Mouse (Mus musculus) spleen, postnatal 14 days (tissue): ENCODE measurements around the gene Olfr52.
"Not testable (repeated sequence)": the region's sequence is repeated elsewhere in the genome, so short reads cannot be mapped to it uniquely, and the experiment has no call there.

ENCODE experiments used
- DNase-seq, 2 experiments: peaks; one replicate each; pipeline ENCODE4 v3.0.0; 2021 to 2022; ENCODE audit warnings: low spot score in 2 of 2

Gene Olfr52

DNA sequence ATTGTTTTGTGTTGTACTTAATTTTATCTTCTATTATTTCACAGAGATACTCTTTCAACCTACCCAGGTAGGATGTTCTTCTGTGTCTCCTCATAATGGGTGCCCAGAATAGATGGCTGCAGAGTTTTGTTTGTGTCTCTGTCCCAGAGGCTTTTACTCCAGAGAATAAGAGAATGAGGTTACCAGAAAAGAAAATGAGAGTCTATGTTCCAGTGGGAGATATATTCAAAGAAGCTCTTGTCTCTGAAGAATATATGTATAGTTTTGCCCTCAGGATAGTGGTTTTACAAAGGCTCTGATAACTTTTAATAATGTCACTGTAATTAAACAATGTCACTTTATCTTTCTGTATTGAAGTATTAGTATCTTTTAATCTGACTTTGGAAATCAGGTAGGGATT, at the start of gene Olfr52:
TSS of gene Olfr52 (minus strand) at position 101 of the 400 bp plus-strand sequence.
- DNase-seq: no peak

DNA sequence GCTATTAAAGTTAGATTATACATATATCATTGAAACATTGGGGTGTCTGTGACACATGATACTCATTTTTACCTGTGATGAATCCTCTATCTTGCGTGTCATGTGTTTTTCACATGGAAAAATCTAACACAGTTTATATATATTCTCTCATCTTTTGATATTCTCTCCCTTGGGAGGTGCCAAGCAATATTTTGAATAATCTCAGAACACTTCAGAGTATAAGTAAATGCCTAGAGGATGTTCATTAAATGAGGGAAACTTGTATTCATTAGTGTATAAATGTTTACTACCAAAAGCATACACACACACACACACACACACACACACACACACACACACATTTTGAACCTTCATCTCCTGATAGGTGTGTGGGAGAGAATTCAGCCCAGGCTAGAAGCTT, 45.8 kb upstream of the Olfr52 start, which contains the start of gene Olfr1047:
TSS of gene Olfr1047 (minus strand) at position 101 of the 400 bp plus-strand sequence.
- no peak for DNase-seq

DNA sequence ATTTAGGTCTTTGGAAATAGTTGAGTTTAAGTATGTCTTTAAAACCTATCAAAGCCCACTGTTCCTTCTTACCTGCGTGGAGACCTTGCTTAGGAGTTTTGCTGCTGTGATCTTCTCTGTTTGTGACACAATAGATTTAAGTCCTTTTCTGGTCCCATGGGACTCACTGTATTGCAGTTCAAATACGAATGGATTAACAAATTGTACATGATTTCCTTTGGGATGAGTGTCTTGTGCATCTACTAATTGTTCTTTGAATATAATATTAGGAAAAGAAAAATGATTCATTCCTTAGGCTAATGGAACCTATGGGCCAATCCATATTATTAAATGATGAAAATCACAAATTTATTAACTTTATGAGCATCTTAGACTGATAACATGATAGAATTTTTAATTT, 33.7 kb upstream of the Olfr52 start, which contains the start of gene Olfr1046:
TSS of gene Olfr1046 (minus strand) at position 101 of the 400 bp plus-strand sequence.
- DNase-seq: no peak

DNA sequence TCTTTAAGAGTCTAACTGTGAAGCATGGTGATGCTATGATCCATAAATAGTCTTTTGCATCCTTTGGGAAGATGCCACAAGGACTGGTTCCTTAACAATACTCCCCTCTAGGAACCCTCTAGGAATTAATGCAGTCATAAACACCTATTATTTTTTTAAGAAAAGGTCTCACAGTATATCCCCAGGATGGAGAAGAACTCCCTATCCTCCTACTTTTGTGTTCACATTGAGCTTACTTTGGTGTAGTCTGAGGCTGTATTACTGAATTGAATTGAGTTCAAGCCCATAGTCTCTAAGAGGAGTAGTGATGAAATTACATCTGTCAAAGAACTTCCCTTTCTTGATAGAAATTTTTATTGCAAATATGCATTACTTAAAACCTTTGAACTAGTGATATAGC, 17.4 kb upstream of the Olfr52 start, which contains the start of gene Olfr1045:
TSS of gene Olfr1045 (minus strand) at position 101 of the 400 bp plus-strand sequence.
- DNase-seq: no peak

DNA sequence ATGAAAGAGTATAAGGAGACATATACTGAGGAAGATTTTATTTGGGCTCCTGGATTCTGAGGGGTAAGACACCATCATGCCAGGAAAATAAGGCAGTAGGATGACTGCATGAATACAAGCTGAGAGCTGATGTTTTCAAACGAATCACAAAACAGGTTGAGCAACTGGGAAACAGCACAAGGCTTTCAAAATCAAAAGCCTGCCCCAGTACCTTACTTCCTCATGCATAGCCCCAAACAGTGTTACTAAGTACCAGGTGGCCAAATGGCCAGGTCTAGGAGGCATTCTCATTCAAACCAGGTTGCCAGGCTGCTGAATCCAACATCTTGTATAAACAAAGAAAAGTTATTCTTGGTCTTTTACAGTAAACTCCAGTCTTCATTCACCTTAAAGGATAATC, 10.4 kb upstream of the Olfr52 start:
- no peak for DNase-seq

DNA sequence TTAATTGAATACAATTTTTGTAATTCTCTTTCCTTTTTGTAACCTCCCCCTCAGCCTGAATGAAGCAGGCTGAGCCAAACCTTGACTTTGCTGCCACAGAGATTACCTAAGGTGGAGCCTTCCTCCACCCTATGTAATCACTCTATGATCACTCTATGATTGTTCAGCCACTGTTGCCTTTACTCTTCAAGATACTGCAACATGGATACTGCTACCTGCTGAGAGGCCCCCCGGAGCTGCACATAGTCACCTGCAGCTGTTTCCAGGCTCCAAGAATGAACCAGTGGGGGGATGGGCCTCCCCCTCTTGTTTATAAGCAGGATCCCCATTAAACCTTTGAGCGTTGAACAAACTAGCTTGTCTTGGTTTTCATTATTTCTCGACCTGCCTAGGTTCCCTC, 5.5 kb downstream of the Olfr52 start:
- no peak for DNase-seq

DNA sequence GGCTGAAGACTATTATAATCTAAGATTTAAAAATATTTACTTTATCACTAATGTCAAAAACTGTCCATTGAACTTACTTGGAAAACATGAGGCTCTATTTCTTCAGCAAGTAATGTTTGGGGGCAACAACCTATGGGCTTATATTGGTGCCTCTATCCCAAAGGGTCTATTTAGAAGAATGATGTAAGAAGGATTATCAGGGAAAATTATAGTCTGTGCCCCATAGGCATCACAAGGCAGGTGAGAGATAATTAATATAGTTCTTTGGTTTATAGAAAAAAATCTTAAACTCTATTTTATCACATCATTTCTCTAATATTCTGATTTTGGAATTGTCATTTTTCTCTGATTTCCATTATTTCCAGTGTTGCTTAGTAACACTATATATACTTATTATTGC, 7.8 kb downstream of the Olfr52 start, which contains the start of gene Olfr1044:
TSS of gene Olfr1044 (minus strand) at position 101 of the 400 bp plus-strand sequence.
- DNase-seq: no peak

GRCm38 (mm10) chr2:86175422-86175821, 10.1 kb downstream of the Olfr52 start:
- DNase-seq: not testable (repeated sequence)

- DNase-seq: no peak
These were observed 18.1 kb downstream of the Olfr52 start, which contains the start of gene Olfr1043 for GRCm38 (mm10) chr2:86167422-86167821. TSS of gene Olfr1043 (minus strand) at chr2:86167522.

GRCm38 (mm10) chr2:86161738-86162137, 23.7 kb downstream of the Olfr52 start, which contains the start of gene Olfr1042:
TSS of gene Olfr1042 (minus strand) at chr2:86161838.
- DNase-seq: no peak

- no peak for DNase-seq
These were observed 38.9 kb downstream of the Olfr52 start, which contains the start of gene Olfr1040 for GRCm38 (mm10) chr2:86146632-86147031. TSS of gene Olfr1040 (minus strand) at chr2:86146732.

GRCm38 (mm10) chr2:86135828-86136227, 49.7 kb downstream of the Olfr52 start, which contains the start of gene Olfr1039:
TSS of gene Olfr1039 (minus strand) at chr2:86135928.
- DNase-seq: no peak
